Mouse (Mus musculus): ENCODE results near the gene Ugt1a6b.

- no peak for TF ChIP-seq CTCF (conservative IDR thresholded peaks at IDR 0.05; ENCODE audit: low read length)
- TF ChIP-seq NANOG (IDR thresholded peaks at IDR 0.05; ENCODE audit: borderline replicate concordance, low read length): no peak
Measured at GRCm38 (mm10) chr1:88094941-88095492, 8.0 kb upstream of the Ugt1a6b start, which contains the start of gene Ugt1a7c.

All from E14TG2a.4 (cell line).